In genomic region chr11:86438261-86438660, GRCm38 (mm10) we compare ENCODE assay signal across 14 mouse cellular contexts.
"Had no signal": no experiment of that assay in that cellular context is flagged by ENCODE, and none has a peak within 500 bp of the region (broad histone marks: within the 10 kb centered on the region; RNA-seq: fewer than 3 reads in every experiment).

No protein-coding gene starts in this region.

- H3K9ac ChIP-seq: limb, embryonic 15.5 days; liver, embryonic 12.5 days; lung, embryonic 14.5 days had no signal

- H3K27me3 ChIP-seq: limb, embryonic 15.5 days; neural tube, embryonic 13.5 days had no signal

- H3K36me3 ChIP-seq: limb, embryonic 15.5 days; liver, embryonic 12.5 days; midbrain, embryonic 10.5 days; neural tube, embryonic 13.5 days had no signal

- H3K4me1 ChIP-seq: limb, embryonic 15.5 days; liver, embryonic 12.5 days; midbrain, embryonic 10.5 days had no signal

- H3K4me2 ChIP-seq: limb, embryonic 15.5 days; liver, embryonic 12.5 days; lung, embryonic 14.5 days; neural tube, embryonic 13.5 days had no signal

- H3K9me3 ChIP-seq: limb, embryonic 15.5 days; liver, embryonic 12.5 days; midbrain, embryonic 10.5 days; neural tube, embryonic 13.5 days had no signal

- ATAC-seq: liver, embryonic 12.5 days had no signal

- DNase-seq: kidney, adult 11 months; kidney, adult 9 months; kidney, postnatal 36 days; lung, embryonic 14.5 days; lung, postnatal 10 days; lung, postnatal 4 days; midbrain, embryonic 14.5 days; thymus, postnatal 36 days had no signal

- H3K4me3 ChIP-seq: limb, embryonic 15.5 days; liver, embryonic 12.5 days; midbrain, embryonic 10.5 days; neural tube, embryonic 13.5 days had no signal

- H3K27ac ChIP-seq: kidney, postnatal 0 days; layer of hippocampus, adult 2 months; limb, embryonic 15.5 days; liver, embryonic 12.5 days; midbrain, embryonic 10.5 days; neural tube, embryonic 13.5 days had no signal
